Mouse (Mus musculus) midbrain, postnatal 0 days (tissue): ENCODE measurements at regions not wholly inside any gene's neighbourhood (a gene's known extent, or its start where the extent isn't known, plus 50 kb on each side); places are given as distances from the start of the nearest gene placed in this dataset.

ENCODE experiments used
- ATAC-seq: fragments of 200-750 bp; cut with Nextera tagmentation; 2 replicates; pipeline ENCODE4 v1.8.0; 2017; ENCODE audit warnings: moderate number of reproducible peaks, mild to moderate bottlenecking, moderate TSS enrichment, moderate library complexity; ENCODE audit not compliant: low FRiP score
- DNase-seq: peaks from one replicate; pipeline ENCODE4 v3.0.0-alpha.2; 2015; ENCODE audit warnings: low spot score
- H3K27ac ChIP-seq: fragments of 300-500 bp; sonication (generic); 2 replicates; pipeline ENCODE4 v1.5.1; 2014; ENCODE audit warnings: low read depth, mild to moderate bottlenecking, low read length, mixed read lengths
- H3K27me3 ChIP-seq: fragments of 300-500 bp; sonication (generic); 2 replicates; pipeline ENCODE4 v1.6.1; 2014; ENCODE audit warnings: low read length, control low read depth, mixed read lengths; ENCODE audit not compliant: insufficient read depth
- H3K36me3 ChIP-seq: fragments of 300-500 bp; sonication (generic); 2 replicates; pipeline ENCODE4 v1.6.1; 2014; ENCODE audit warnings: low read length, control low read depth, mixed read lengths; ENCODE audit not compliant: insufficient read depth
- H3K4me1 ChIP-seq: fragments of 300-500 bp; sonication (generic); 2 replicates; pipeline ENCODE4 v1.6.1; 2014; ENCODE audit warnings: mild to moderate bottlenecking, control low read depth, antibody characterized with exemption, low read length, mixed read lengths; ENCODE audit not compliant: insufficient read depth
- H3K4me2 ChIP-seq: fragments of 300-500 bp; sonication (generic); 2 replicates; pipeline ENCODE4 v1.6.1; 2014; ENCODE audit warnings: low read depth, mild to moderate bottlenecking, low read length, mixed read lengths; ENCODE audit not compliant: poor library complexity, severe bottlenecking
- H3K4me3 ChIP-seq: fragments of 300-500 bp; sonication (generic); 2 replicates; pipeline ENCODE4 v1.5.1; 2014; ENCODE audit warnings: low read depth, mild to moderate bottlenecking, low read length, moderate library complexity
- H3K9ac ChIP-seq: fragments of 300-500 bp; sonication (generic); replicated peaks from 2 replicates; pipeline ENCODE4 v1.6.1; 2014; ENCODE audit warnings: mild to moderate bottlenecking, low read length, moderate library complexity, mixed read lengths; ENCODE audit not compliant: poor library complexity, severe bottlenecking
- H3K9me3 ChIP-seq: fragments of 300-500 bp; sonication (generic); 2 replicates; pipeline ENCODE4 v1.6.1; 2016; ENCODE audit warnings: low read length, control low read depth
- CTCF ChIP-seq: IDR thresholded peaks from 2 replicates; pipeline ENCODE4 v1.5.1; 2016; ENCODE audit warnings: antibody characterized with exemption, mild to moderate bottlenecking
- WGBS: fragments of 180-500 bp; shearing (Covaris S2); extraction: QIAGEN DNeasy Blood & Tissue Kit; methylation state at CpG from one replicate; pipeline ENCODE4 v1.1.7; 2014; 5-methylcytosine and 5-hydroxymethylcytosine counted together

- no peaks in the 10 kb centered on the region for H3K27me3 ChIP-seq
- no peak overlapping the region for H3K4me3 ChIP-seq
- H3K27ac ChIP-seq, result no peak overlapping the region
- ATAC-seq, result no peak
- peak; percentile 38 for DNase-seq
- H3K4me1 ChIP-seq, result peaks cover 4% of the 10 kb centered on the region; the same call in 1 of the 2 replicates
- no peaks in the 10 kb centered on the region for H3K36me3 ChIP-seq
- no peaks in the 10 kb centered on the region for H3K9me3 ChIP-seq
- no peak overlapping the region for H3K9ac ChIP-seq
- H3K4me2 ChIP-seq, result no peak overlapping the region
- 59% methylated on average over 5 of the region's 5 CpGs for WGBS
- no peak for TF ChIP-seq CTCF
Observed at GRCm38 (mm10) chr14:102248023-102248422, 518.3 kb downstream of the Lmo7 start.

GRCm38 (mm10) chr14:102243806-102244536, 514.2 kb downstream of the Lmo7 start:
- H3K36me3 ChIP-seq, result no peaks in the 10 kb centered on the region
- H3K4me3 ChIP-seq, result no peak overlapping the region
- H3K9me3 ChIP-seq, result no peaks in the 10 kb centered on the region
- H3K27me3 ChIP-seq, result no peaks in the 10 kb centered on the region
- H3K4me2 ChIP-seq, result no peak overlapping the region
- DNase-seq, result peak; percentile 46
- TF ChIP-seq CTCF, result no peak
- no peak for ATAC-seq
- H3K4me1 ChIP-seq, result no peaks in the 10 kb centered on the region
- WGBS, result 26% methylated on average over 4 of the region's 4 CpGs
- H3K9ac ChIP-seq, result no peak overlapping the region
- no peak overlapping the region for H3K27ac ChIP-seq

- H3K9me3 ChIP-seq, result no peaks in the 10 kb centered on the region
- no peak overlapping the region for H3K27ac ChIP-seq
- H3K27me3 ChIP-seq, result no peaks in the 10 kb centered on the region
- peak; percentile 74; the same call in 1 of the 2 replicates for ATAC-seq
- DNase-seq, result peak; percentile 60
- TF ChIP-seq CTCF, result no peak
- WGBS, result 31% methylated on average over 7 of the region's 7 CpGs
- no peak overlapping the region for H3K4me2 ChIP-seq
- no peak overlapping the region for H3K4me3 ChIP-seq
- no peak overlapping the region for H3K9ac ChIP-seq
- H3K36me3 ChIP-seq, result no peaks in the 10 kb centered on the region
- H3K4me1 ChIP-seq, result no peaks in the 10 kb centered on the region
Observed at GRCm38 (mm10) chr14:102216581-102217368, 487.0 kb downstream of the Lmo7 start.

- no peaks in the 10 kb centered on the region for H3K36me3 ChIP-seq
- no peaks in the 10 kb centered on the region for H3K9me3 ChIP-seq
- DNase-seq (no peak), ATAC-seq (no peak; the same call in 1 of the 2 replicates)
- TF ChIP-seq CTCF, result no peak
- WGBS, result 64% methylated on average over 3 of the region's 4 CpGs
- H3K27me3 ChIP-seq, result no peaks in the 10 kb centered on the region
- H3K4me3 ChIP-seq, result no peak overlapping the region
- H3K4me2 ChIP-seq, result no peak overlapping the region
- H3K27ac ChIP-seq, result no peak overlapping the region
- no peak overlapping the region for H3K9ac ChIP-seq
- no peaks in the 10 kb centered on the region for H3K4me1 ChIP-seq
Observed at GRCm38 (mm10) chr14:102215267-102215964, 485.7 kb downstream of the Lmo7 start.

- H3K4me1 ChIP-seq, result no peaks in the 10 kb centered on the region
- no peak for ATAC-seq
- H3K36me3 ChIP-seq, result no peaks in the 10 kb centered on the region
- 85% methylated on average over 2 of the region's 2 CpGs for WGBS
- H3K4me2 ChIP-seq, result no peak overlapping the region
- TF ChIP-seq CTCF, result no peak
- no peaks in the 10 kb centered on the region for H3K27me3 ChIP-seq
- H3K9me3 ChIP-seq, result no peaks in the 10 kb centered on the region
- no peak overlapping the region for H3K9ac ChIP-seq
- no peak overlapping the region for H3K27ac ChIP-seq
- no peak for DNase-seq
- H3K4me3 ChIP-seq, result no peak overlapping the region
Observed at GRCm38 (mm10) chr14:102212079-102212478, 482.3 kb downstream of the Lmo7 start.
